Mouse (Mus musculus) induced T-regulatory cell, adult 2 months (primary cell): Measurements from ENCODE around the gene Tnfaip2.

ENCODE experiments used
- DNase-seq: peaks from one replicate; pipeline ENCODE4 v3.0.0-alpha.2; 2012; ENCODE audit warnings: low read depth

Gene Tnfaip2

DNA sequence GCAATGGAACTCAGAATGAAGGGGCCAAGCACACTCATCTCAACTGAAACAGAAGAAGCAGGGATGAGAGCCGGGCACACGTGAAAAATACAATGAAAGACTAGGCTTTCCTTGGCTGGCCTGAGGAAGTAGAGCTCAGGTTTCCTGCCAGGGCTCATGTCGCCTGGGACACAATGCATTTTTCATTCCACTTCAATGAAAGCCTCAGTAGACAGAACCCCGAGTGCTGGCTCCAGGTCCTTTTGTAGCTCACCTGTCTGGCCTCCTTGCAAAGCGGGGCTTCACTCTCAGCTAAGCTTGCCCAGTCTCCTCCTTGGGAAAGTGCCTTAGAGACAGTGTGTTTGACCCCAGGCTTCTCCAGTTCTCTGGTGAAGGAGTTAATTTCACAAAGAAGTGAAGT lies 36.7 kb downstream of the Tnfaip2 start:
- DNase-seq, result no peak

DNA sequence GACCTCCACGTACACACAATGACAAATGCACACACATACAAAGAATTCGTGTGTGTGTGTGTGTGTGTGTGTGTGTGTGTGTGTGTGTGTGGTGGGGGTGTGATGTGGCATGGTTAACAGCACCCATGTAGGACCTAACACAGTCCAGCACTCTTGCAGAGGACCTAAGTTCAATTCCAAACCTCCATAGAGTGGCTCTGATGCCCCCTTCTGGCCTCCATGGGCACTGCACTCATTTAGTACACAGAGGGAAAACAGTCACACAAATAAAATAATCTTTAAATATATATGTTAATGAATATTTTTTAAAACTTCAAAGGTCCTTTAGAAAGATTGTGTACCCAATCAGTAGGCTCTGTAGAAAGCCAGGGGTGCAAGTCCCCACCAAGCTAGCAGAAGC lies 37.6 kb downstream of the Tnfaip2 start:
- peak; percentile 37 for DNase-seq

DNA sequence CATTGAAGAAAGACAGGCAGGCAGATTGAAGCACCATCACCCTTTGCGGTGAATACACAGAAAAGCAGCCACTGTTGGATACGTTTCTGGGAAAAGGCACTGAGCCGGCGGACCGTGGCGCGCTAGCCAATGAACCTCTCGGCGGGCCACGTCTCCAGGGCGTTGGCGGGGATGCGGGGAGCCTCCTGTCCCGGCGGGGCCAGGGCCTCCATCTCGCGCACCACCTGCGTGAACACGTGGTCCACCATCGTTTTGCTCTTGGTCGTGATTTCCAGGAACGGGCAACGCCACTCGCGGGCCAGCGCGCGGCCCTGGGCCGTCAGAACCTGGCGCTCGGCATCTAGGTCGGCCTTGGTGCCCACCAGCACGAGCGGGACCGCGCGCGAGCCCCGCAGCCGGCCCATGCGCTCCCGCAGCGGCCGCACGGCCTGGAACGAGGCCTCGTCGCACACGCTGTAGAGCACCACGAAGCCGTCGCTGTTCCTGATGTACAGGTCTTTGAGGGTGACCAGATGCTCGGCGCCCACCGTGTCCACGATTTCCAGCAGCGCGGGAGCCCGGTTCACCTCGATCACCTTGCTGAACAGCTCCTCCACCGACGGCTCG lies 42.9 kb downstream of the Tnfaip2 start:
- DNase-seq, result no peak

DNA sequence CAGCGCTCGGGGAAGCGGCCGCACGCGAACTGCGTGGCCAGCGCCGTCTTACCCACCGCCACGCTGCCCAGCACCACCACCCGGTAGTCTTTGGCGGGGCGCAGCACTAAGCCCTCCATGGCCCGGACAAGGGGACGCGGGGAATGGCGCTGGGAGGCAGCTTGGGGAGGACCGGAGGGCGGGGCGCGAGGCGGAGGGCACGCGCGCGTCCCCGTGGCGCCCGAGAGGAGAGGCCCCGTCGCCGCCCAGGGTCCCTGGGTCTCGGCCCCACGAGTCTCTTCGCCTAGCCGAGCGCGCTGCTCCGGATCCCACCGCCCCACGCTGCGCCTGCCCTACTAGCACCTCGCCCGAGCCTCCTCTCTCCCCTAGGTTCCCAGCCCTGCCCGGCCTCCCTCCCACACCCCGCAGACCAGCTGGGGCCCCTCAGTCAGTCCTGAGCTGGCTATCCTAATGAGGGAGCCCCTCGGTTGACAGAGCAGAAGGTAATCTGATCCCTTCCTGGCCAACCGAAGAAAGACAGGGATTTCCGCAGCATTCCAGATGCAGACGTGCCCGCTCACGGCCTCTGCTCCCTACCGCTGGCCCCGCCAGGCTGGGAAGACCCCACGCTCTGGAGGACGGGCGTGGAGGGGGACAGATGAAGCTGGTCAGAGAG lies 43.5 kb downstream of the Tnfaip2 start, which contains the start of gene Gm266:
TSS of gene Gm266 (minus strand) at position 172 of the 655 bp plus-strand sequence.
- DNase-seq, result no peak

DNA sequence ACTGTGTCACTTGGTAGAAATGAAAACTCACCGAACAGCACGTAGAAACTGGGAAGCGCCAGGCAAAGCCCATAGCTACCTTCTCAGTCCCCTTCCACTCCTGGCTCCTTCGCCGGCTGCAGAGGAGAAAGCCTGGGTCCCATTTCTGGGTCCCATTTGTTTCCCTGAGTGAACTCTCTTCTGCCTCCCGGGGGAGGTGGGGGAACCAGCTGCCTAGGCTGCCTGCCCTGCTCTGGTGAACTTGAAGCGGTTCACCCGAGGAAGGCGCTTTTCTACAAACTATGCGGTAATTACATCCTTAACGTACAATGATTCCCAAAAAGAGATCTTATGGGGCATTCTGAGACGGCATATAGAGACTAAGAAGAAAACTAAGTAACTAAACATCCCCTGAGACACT lies 44.2 kb downstream of the Tnfaip2 start:
- DNase-seq, result no peak

DNA sequence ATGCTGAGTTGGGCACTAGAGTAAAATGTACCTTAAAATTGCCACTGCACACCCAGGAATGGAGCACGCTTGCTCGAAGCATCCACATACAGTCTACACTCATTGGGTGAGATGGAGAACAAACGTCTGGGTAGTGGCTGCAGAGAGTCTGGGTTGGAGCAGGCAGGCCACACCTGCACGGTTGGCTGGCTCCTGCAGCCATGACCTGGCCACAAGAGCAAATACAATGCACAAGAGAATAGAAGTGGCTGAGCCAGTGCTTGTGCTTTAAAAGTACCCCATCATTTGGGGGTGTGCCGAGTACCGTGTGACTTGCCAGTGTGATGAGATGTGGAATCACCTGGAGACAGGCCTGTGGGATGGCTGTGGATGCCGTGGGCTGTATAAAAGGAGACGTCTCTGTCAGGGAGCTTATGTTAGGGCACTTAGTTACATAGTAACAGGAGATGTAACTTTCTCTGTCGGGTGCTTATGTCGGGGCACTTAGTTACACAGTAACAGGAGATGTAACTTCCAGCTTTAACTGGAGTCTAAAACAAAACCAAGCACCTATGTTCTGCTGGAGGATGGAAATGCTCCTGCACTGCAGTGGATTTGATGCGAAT lies 47.1 kb downstream of the Tnfaip2 start:
- DNase-seq, result no peak

DNA sequence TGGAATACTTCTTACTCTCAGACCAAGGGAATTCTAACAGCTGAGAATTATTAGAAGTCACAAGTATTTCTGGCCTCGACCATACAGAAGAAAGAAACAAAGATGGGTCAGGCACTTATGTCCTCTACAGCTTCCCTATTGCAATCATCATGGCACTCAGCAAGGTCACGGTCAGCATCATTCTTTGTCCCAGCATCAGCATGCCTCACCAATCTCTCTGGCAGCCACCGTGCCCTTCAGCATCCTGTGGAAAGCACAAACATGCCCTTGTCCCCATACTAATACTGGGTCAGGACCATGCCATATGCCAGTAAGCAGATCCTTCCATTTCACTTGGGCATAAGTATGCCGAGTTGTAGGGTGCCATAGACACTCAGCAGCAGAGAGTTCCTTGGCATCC lies 52.7 kb downstream of the Tnfaip2 start:
- no peak for DNase-seq

DNA sequence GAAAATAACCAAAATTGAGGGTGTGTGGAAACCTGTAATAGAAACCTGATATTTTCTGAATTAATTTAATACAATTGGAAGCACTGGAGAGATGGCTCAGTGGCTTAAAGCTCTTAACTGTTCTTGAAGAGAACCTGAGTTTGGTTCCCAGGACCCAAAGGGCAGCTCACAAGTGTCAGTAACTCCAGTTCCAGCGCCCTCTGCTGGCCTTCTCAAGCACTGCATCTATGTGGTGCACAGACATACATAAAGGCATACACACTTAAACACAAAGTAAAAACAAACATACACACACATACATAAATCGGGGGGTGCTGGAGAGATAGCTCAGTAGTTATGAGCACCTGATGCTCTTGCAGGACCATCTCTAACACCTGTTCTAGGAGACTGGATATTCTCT lies 54.8 kb downstream of the Tnfaip2 start:
- peak; percentile 46 for DNase-seq

DNA sequence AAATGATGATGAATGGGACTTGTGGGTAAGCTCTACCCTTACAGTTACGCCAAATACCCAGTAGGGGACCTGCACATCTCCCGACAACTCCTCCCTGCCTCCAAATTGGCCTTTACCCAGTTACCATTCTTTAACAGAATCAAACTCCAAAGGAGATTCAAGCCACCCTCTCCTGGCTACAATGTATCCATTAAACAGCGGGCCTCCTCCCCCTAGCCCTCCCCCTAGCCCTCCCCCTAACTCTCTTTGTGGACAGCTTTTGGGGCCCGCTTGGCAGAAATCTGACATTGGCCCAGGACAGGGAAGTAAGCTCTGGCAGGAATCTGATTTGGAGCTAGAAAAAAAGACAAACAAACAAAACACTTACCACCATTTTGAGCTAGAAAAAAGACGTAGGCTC lies 57.3 kb downstream of the Tnfaip2 start:
- no peak for DNase-seq

DNA sequence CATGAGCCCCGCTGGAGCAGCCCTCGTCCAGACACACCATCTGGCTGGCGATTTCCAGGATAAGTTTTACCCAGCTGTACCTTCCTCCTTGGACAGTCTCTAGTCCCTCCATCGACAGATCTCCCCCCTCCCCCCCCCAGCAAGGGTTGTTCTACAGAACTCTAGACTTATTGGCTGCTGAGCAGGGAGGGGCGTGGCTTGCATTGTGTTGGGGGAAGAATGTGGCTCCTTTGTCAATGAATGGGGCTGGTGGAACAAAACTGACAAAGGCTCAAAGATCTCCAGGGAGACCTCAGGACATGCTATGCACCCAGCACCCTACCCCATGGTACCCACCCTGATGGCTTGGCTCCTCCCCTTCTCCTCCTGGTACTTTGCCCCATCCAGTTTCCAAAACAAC lies 58.5 kb downstream of the Tnfaip2 start:
- DNase-seq, result no peak

DNA sequence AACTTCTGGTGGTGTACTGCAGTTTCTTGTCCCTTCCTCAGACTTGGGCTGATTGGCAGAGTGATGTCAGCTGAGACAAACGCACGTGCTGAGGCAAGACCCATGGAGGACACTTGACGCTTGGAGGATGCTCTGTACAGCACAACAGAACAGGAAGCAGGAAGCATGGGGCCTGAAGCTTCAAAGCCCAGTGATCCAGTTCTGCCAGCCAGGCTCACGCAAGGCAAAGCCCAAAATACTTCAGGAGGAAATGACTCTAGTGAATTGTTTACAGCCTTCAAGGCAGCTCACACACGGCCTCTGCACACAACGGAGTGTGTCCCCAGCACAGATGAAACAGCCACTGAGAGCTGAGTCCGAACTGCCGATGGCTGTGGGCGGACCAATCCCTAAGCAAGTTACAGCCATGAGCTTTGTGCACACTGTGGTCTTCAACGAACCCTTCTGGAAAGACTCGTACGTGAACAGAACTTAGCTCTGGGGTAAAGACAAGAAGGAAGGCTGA lies 60.8 kb downstream of the Tnfaip2 start:
- DNase-seq, result no peak

DNA sequence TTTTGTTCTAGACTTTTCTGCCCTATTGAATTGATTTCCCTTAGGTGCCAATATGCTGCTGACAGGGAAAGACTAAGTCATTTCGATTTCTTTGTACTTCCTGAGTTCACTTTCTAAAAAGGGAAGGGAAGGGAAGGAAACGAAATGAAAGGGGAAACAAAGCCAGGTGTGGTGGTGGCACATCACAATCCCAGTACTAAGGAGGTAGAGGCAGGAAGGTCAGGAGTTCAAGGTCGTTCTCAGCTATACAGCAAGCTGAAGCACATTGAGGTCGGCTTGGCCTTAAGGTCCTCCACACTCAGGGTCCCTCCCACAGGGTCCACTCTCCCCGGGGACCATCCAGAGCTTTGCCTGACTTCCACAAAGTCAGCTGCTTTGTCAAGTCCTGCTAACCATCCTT lies 61.3 kb downstream of the Tnfaip2 start:
- DNase-seq, result no peak
